Mouse (Mus musculus): ENCODE data around the gene Sec24b. TPM values are rescaled to one million over a fixed set of nuclear protein-coding genes. Genes with fewer than 3 reads are reported as not detected.

Sec24b gene
- total RNA-seq (2021): 10 to 100 TPM; 33.7 to 38.4 TPM

DNA sequence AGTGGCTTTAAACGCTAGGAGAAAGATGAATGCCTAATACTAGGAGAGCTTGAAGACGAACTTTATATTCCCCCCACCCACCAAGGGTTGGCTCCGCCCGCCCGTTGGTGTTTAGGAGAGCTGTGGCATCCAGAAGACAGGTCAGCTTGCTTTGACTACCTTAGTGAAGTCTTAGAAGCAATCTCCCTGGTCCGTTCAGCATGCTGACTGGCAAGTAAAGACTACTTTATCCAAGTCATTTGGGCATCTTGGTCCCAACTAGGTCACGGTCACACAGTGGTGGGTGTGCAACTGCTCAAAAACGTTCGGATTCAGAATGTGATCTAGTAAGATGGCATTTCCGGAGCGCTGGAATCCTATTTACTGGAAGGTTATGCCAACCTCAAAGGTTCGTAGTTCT, at the start of gene Sec24b:
Sec24b (minus strand) TSS at position 273 of the 400 bp plus-strand sequence.
- peak; percentile 45 to 53 for DNase-seq
- intact Hi-C loops (cut with DNase I): loop anchor here (2.0 to 10.0 kb wide), 3 partner anchors 46 to 226 kb away; partner anchors contain the start of genes Casp6 and Cfi

- intact Hi-C loops (cut with DNase I): no loop called here
- DNase-seq: no peak
Observed at GRCm38 (mm10) chr3:130104471-130104870, 43.1 kb upstream of the Sec24b start.

DNA sequence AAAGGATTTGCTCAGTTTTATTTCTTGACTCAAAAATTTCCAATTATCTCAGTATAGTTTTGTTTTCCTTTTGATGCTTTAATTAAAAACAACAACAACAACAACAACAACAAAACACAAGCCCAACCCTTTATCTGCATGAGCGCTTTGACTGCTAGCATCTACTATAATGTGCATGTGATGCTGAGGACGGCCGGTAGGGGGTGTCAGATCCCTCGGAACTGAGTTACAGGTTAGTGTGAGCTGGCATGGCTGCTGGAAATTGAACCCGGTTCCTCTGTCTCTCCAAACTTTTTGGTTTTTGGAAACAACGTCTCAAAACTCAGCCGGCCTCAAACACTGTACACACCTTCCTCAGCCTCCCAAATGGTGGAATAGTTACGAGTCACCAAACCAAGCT, 42.1 kb upstream of the Sec24b start:
- DNase-seq: peak in 1 of 2 experiments; percentile 30
- intact Hi-C loops (cut with DNase I): no loop called here

DNA sequence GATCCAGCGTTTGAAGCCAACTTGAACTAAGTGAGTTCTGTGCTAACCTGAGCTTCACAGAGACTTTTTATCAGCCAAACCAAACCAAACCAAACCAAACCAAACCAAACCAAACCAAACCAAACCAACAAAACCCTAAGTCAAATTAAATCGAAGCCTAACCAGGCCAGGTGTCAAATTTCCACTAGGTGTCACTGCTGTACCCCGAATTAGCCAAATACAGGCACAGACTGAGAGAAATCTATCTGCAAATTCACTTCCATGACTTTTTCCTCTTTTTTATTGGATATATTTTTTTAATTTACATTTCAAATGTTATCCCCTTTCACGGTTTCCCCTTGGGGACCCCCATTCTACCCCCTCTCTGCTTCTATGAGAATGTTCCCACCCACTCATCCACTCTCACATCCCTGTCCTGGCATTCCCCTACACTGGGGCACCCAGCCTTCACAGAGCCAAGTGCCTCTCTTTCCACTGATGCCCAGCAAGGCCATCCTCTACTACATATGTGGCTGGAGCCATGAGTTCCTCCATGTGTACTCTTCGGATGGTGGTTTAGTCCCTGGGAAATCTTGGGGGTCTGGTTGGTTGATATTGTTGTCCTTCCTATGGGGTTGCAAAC, 33.9 kb upstream of the Sec24b start:
- intact Hi-C loops (cut with DNase I): loop anchor here (1.0 to 5.0 kb wide), 3 partner anchors 87 to 595 kb away; no protein-coding TSS in a partner anchor
- DNase-seq: peak; percentile 54 to 72

DNA sequence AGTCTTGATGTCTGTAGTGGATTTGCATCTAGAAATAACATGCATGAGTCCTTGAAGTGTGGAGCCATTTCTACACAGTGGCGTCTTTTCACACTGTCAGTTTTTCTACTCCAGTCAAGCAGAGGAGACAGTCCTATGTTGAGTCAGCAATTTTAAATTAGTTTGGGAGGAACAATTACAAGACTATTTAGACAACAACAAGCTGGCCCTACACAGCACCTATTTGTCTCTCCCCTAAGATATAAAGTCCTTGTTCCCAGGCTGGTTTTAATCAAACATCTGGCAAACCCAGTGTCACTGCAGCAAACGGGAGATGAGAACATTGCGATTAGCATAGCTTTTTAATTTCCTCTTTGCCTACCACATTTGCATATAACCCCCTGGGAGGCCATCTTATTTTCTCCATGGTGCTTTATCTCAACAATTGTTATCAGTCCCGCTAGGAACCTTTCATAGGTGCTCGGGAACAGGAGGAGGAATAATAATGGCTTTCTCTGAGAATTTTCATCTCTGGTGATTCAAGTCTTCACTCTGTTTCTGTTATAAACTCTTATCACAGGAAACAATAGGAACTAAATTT, 32.9 kb upstream of the Sec24b start:
- DNase-seq: no peak
- intact Hi-C loops (cut with DNase I): no loop called here

DNA sequence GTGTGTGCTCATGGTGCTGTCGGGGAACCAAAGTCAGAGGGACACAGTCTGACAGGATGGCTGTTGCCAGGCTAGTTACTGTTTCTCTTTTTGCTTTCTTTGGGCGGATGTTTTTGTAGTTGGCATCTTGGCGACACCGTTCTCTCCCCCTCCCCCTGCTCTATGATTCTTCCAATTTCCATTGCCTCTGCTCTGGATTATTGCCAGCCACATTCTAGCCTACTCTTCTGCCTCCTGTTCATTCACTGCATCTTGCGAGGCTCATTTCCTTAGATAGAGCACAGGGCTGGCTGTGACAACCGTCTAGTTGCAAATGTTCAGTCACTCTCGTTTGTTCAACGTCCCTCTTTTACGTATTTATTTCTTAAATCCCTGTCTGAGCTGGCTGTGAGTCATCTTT, 29.1 kb upstream of the Sec24b start:
- DNase-seq: no peak
- intact Hi-C loops (cut with DNase I): no loop called here

- intact Hi-C loops (cut with DNase I): no loop called here
- DNase-seq: no peak
Observed at GRCm38 (mm10) chr3:130088654-130089053, 27.3 kb upstream of the Sec24b start.

DNA sequence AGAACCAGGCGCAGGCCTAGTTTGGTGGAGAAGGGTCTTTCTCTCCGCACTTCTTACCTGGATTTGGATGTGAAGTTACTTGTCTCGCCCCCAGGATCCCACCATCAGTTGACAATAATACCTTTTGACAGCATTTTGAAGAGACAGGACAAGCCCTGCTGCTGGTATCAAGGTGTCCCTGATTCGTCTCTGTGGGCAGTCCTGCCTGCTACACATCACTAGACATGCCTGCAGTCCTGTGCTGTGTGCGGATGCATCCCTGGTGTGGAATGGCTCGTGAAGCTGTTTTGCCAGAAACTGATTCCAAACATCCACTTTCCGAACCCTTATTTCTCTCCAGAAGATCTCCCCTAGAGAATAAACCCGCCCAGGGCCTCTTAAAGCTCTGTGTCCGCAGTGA, 26.1 kb upstream of the Sec24b start:
- intact Hi-C loops (cut with DNase I): no loop called here
- no peak for DNase-seq

DNA sequence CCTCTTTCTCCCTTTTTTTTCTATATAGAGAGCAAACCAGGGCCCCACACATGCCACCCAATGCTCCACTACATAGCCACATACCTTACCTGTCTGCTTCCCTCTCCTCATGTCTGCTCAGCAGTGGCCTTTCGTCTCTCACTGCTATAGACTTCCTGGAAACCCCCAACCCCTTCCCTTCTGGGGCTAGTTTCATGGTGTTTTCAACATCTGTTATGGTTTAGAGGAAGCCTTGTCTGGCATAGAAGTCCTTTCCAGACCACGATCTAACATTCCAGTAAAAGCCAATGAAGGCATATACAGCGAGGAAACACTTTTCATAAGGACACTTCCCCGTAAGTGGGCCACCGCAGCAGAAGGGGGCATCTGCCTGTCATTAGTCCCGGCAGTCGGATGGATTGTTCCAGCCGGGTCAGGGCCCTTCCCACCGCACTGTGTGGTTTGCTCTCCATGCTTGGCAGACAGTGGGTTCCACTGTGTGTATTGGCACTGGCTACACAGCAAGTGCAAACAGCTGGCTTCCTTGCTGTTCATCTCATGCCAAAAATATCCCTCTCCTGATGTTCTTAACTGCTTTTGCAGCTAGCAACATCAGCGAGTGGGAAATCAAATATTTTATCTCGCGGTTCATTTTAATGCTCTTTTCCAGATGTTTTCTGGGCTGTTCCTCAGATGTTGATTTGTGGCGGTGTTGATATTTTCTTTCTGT, 25.2 kb upstream of the Sec24b start:
- DNase-seq: peak; percentile 48 to 59
- intact Hi-C loops (cut with DNase I): no loop called here

- DNase-seq: no peak
- intact Hi-C loops (cut with DNase I): no loop called here
Observed at GRCm38 (mm10) chr3:130083312-130083711, 22.0 kb upstream of the Sec24b start.

DNA sequence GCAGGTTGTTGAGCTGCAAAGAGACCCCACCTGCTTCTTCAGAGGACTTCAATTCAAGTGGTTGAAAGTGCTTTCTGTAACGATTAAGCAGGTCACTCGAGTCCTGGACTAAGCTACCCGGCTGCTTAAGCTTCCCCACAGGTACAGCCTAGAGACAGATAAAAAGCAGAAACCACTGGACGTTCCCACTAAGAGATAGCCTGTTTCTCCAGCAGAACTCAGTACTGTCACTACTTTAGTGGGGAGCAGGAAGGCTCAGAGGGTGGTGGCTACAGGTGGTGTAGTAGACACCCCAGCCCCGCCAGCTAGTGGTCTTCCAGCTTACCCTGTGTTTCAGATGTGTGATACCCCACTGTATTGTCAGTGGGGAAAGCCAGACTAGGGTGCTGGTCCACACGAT, 19.3 kb upstream of the Sec24b start:
- intact Hi-C loops (cut with DNase I): loop anchor here (1.0 to 2.0 kb wide), 2 partner anchors 162 to 218 kb away; no protein-coding TSS in a partner anchor
- DNase-seq: no peak

DNA sequence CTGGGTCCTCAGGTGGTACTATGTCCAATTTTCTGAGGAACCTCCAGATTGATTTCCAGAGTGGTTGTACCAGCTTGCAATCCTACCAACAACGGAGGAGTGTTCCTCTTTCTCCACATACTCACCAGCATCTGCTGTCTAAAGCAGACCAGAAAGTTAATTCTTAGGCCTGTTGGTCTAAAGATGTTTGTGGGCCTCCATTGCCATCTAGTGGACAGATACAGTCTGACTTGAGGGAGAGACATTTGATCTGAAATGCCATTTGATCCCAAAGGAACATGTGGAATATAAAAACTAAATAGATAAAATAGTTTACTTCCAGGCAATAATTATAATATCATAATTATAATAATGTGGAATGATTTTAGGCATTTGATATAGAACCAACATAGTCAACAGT, 18.4 kb upstream of the Sec24b start:
- DNase-seq: peak; percentile 77 to 86
- intact Hi-C loops (cut with DNase I): loop anchor here (1.0 to 10.0 kb wide), 4 partner anchors 161 to 375 kb away; partner anchors contain the start of gene Rrh

- intact Hi-C loops (cut with DNase I): loop anchor here (10.0 kb wide), 1 partner anchor 372 kb away; no protein-coding TSS in a partner anchor
- no peak for DNase-seq
Observed at GRCm38 (mm10) chr3:130077291-130077690, 15.9 kb upstream of the Sec24b start.

DNA sequence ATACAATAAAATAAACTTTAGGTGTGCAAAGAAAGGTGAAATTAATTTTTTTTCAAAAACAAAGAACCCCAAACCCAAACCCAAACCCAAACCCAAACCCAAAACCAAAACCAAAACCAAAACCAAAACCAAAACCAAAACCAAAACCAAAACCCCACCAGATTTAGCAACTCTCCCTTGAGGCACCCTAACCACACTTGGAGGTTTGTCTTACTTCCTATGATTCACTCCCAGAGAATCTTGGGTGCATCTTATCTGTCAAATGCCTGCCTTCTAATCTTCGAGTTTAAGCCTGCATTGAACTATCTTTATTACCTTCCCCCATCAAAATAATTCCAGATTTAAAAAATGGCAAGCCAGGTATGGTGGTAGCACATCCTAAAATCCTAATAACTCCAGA, 14.4 kb upstream of the Sec24b start:
- no peak for DNase-seq
- intact Hi-C loops (cut with DNase I): loop anchor here (10.0 kb wide), 1 partner anchor 371 kb away; no protein-coding TSS in a partner anchor

DNA sequence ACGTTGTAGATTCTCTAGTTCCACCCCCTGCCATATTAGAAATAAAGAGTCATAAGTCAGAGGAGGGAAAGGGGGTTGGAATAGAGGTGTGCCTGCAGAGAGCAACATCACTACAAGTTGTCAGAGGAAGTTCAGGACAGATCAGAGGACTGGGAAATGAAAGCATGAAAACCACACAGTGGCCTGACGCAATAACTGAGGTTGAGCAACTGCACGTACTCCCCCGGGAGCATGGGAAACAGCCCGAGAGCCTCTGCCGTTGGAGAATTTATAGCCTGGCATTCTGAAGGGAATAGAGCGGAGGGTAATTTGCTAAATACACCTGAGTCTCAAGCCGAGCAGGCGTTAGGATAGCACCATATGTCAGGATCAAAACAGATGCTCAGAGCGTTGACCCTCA, 11.7 kb upstream of the Sec24b start:
- DNase-seq: no peak
- intact Hi-C loops (cut with DNase I): loop anchor here (10.0 kb wide), 1 partner anchor 368 kb away; no protein-coding TSS in a partner anchor

DNA sequence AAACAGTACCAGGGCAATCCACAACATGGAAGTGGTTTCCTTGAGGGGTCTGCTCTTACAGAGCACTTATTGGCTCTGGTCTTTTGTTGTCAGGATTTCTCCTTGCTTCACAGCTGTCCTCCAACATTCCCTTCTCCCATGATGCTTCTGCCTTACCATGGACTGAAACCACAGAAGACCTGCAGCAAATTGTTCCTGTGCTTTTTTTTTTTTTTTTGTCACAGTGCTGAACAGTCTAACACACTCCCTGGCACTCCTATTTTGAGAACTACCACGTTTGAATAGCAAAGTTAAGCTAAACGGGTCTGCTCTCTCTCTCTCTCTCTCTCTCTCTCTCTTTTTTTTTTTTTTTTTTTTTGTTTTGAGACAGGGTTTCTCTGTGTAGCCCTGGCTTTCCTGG, 10.6 kb upstream of the Sec24b start:
- intact Hi-C loops (cut with DNase I): loop anchor here (10.0 kb wide), 1 partner anchor 367 kb away; no protein-coding TSS in a partner anchor
- DNase-seq: no peak

GRCm38 (mm10) chr3:130060396-130061029, 840 bp downstream of the Sec24b start:
- peak; percentile 86 to 90 for DNase-seq
- intact Hi-C loops (cut with DNase I): loop anchor here (2.0 to 10.0 kb wide), 3 partner anchors 46 to 226 kb away; partner anchors contain the start of genes Casp6 and Cfi

DNA sequence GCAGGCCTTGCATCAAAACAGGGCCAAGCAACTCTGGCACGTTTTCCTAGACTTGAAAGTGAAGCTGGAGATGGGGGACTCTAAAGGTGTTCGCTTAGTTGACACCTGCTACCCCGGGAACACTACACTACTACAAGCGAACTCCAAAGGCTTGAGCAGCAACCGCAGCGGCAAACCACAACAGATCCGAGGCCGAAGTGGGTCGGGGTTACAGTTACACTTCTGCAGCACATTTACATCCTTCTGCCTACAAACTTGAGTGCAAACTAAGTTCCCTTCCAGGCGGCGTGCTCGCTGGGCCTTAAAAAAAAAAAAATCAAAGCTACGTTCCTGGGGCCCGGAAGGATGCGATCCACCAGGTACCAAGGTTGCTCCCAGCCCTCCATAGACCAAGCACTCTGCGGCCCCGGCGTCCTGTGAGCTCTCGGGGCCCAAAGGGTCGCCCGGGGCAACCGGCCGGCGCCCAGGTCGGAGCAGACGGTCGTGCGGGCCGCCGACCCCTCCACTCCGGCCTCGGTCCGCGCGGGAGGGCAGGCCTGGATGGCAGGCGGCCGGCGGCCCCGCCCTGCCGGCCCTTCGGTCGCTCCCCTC, 1.5 kb downstream of the Sec24b start:
- peak; percentile 43 to 44 for DNase-seq
- intact Hi-C loops (cut with DNase I): loop anchor here (2.0 to 10.0 kb wide), 3 partner anchors 45 to 225 kb away; partner anchors contain the start of genes Casp6 and Cfi

GRCm38 (mm10) chr3:130058488-130058887, 2.9 kb downstream of the Sec24b start:
- intact Hi-C loops (cut with DNase I): no loop called here
- DNase-seq: no peak

DNA sequence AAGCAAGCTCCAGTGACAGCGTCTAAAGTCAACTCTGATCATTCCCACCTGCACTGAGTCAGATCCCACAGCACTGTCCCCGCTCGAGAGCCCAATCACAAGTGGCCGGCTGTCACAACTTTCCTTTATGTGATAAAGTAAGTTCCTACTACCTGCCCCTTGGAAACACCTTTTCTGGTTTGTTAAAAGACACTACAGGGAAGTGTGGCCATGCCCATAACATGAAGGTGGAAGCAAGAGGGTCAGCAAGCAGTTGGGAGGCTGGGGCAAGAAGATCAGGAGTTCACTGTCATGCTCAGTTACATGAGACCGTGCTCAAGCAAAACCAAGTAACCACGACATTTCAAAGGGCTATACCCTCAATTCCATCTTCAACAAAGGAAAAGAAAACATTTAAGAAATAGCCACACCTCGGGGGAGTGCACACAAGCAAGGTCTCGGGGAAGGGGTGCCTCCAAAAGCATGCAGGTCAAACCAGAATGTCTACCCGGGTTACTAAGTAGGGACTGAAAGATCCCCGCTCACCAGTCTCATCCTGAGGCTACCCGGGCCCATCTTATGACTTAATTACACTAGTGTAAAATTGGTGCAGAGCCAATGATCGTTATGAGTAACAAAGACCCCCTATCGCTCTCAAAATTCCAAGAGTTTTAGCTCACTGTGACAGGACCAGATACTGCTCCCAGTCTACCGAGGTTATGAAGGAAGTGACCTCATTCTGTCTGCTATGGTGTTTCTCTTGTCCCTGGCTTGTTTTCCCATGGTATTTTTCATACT, 3.6 kb downstream of the Sec24b start:
- intact Hi-C loops (cut with DNase I): no loop called here
- DNase-seq: no peak

Data from heart, postnatal 10 days (tissue).